Mouse (Mus musculus): Measurements from ENCODE around the gene Hist2h2be. TPM values are rescaled to one million over a fixed set of nuclear protein-coding genes. Genes with fewer than 3 reads are reported as not detected.
"Not testable (repeated sequence)": the region's sequence is repeated elsewhere in the genome, so short reads cannot be mapped to it uniquely, and the experiment has no call there.

The Hist2h2be gene
- polyA plus RNA-seq, 1 experiment from 2014 or later = 5.8 TPM

DNA sequence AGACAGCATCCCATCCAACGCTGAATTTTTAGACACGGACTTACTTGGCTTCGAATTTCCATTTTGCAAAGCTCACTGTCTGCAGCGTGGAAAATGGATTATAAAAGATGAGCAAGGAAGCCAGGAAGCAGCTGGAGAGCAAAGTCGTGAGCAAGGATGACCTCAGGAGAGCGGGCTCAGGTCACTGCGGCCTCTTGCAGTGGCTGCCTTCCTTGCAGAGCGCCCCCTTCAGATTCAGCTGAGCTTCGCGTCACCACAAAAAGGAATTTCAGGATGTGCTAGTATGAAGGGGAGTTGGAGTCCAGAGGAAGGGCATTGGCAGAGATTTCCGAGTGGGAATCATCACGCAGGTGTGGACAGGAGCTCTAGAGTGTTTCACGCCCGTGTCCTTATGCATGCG lies 11.7 kb upstream of the Hist2h2be start:
- no peak overlapping the region for H3K9ac ChIP-seq
- peaks cover 7% of the 10 kb centered on the region; the same call in 1 of the 2 replicates for H3K27me3 ChIP-seq
- no peak overlapping the region for H3K4me3 ChIP-seq
- no peak for ATAC-seq (ENCODE audit: low FRiP score)
- H3K4me2 ChIP-seq (replicated peaks) = no peak overlapping the region
- WGBS = 28% methylated on average over 15 of the region's 15 CpGs
- H3K9me3 ChIP-seq (replicated peaks) = no peaks in the 10 kb centered on the region
- no peak overlapping the region for H3K27ac ChIP-seq
- no peaks in the 10 kb centered on the region for H3K36me3 ChIP-seq
- H3K4me1 ChIP-seq = no peaks in the 10 kb centered on the region

DNA sequence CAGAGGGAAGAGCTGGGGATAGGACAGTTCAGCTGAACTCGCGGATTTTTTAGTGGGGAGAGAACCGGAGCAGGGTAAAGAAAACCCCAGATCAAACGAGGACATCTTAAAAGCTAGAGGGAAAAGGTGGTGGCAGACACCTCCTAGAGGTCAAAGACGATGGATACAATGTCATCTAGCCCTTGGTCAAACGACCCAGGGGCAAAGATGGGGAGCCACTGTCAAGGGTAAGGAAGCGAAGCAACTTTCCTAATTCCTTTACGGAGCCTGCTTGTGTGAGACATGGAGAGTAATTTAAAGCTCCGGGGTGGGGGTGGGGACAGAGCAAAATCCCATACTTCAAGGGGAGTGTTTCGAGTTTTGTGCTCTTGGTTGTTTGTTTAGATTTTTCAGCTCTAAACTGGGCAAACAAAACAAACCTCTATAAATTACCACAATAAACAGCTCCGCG lies 1.7 kb upstream of the Hist2h2be start:
- Histone ChIP-seq H3K36me3 (no peaks in the 10 kb centered on the region), H3K4me1 (peaks cover 22% of the 10 kb centered on the region), H3K9ac (peak overlapping the region; percentile 79), H3K27ac (peak overlapping the region; percentile 98), H3K9me3 (replicated peaks) (no peaks in the 10 kb centered on the region), H3K4me3 (peak overlapping the region; percentile 61), H3K27me3 (no peaks in the 10 kb centered on the region), H3K4me2 (replicated peaks) (peak overlapping the region; percentile 87)
- peak; percentile 62 for ATAC-seq (ENCODE audit: low FRiP score)
- WGBS = under 1% methylated on average over 12 of the region's 12 CpGs

DNA sequence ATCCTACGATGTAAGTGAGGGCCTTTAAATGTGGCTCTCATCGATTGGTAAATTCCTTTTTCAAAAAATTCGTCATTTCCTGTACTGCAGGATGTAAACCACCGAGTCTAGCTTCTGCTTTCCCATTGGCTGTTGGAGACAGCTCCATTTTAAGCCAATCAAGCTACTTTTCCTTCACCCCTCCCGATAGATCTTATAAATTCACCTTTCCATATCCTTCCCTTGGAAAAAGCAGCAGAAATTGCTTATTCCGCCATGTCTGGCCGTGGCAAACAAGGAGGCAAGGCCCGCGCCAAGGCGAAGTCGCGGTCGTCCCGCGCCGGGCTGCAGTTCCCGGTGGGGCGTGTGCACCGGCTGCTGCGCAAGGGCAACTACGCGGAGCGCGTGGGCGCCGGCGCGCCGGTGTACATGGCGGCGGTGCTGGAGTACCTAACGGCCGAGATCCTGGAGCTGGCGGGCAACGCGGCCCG lies 1.2 kb upstream of the Hist2h2be start, which contains the start of the genes Bola1 and Hist2h2ab:
Bola1 (minus strand) TSS at position 49 of the 470 bp plus-strand sequence.
Hist2h2ab (plus strand) TSS at position 205 of the 470 bp plus-strand sequence.
- Histone ChIP-seq H3K4me3 (peak within 1 kb of the TSS; percentile 61), H3K4me2 (replicated peaks) (peak within 1 kb of the TSS; percentile 87)

DNA sequence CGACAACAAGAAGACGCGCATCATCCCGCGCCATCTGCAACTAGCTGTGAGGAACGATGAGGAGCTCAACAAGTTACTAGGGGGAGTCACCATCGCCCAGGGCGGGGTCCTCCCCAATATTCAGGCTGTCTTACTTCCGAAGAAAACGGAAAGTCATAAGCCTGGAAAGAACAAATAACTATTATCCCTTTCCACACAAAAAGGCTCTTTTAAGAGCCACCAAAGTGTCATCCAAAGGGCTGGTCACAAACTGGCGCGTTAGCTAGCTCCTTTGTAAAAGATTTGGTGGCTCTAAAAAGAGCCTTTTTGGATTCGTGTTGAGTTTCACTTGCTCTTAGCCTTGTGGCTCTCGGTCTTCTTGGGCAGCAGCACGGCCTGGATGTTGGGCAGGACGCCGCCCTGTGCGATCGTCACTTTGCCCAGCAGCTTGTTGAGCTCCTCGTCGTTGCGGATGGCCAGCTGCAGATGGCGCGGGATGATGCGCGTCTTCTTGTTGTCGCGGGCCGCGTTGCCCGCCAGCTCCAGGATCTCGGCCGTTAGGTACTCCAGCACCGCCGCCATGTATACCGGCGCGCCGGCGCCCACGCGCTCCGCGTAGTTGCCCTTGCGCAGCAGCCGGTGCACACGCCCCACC lies 671 bp upstream of the Hist2h2be start:
- WGBS = under 1% methylated on average over 42 of the region's 47 CpGs
- Histone ChIP-seq H3K4me3 (peak overlapping the region; percentile 61), H3K4me1 (peaks cover 23% of the 10 kb centered on the region), H3K27ac (peak overlapping the region; percentile 98), H3K4me2 (replicated peaks) (peak overlapping the region; percentile 87), H3K9ac (peak overlapping the region; percentile 79)
- not testable (repeated sequence) for H3K27me3 ChIP-seq; H3K9me3 ChIP-seq (replicated peaks); H3K36me3 ChIP-seq
- peak; percentile 30 for ATAC-seq (ENCODE audit: low FRiP score)

More for the DNA sequence above, 1.2 kb upstream of the Hist2h2be start, which contains the start of the genes Bola1 and Hist2h2ab:
- H3K36me3 ChIP-seq = no peaks in the 10 kb centered on the region
- H3K4me1 ChIP-seq = peaks cover 23% of the 10 kb centered on the region
- peak within 1 kb of the TSS; percentile 98 for H3K27ac ChIP-seq
- WGBS = under 1% methylated on average over 37 of the region's 37 CpGs
- H3K9ac ChIP-seq = peak within 1 kb of the TSS; percentile 79
- peak; percentile 93 for ATAC-seq (ENCODE audit: low FRiP score)
- no peaks in the 10 kb centered on the region for H3K27me3 ChIP-seq
- no peaks in the 10 kb centered on the region for H3K9me3 ChIP-seq (replicated peaks)

DNA sequence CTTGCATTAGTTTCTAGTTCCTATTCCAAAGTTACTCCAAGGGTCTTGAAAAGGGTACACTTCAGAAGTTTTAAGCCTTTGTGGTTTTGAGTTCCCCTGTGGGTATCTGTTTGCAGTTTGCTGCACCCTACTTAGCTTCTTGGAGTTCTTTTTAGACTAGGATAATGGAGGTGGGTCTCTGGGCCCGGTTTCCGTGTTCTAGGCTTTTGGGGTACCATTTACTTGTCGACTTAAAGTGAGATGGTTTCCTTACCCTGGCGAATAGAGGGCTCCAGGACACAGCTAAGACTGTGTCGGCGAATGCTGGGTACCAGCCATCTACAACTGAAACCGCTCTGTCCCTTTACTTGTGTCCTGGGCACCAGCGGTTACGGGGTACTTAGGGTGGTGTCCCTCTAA lies 720 bp downstream of the Hist2h2be start:
- no peak for ATAC-seq (ENCODE audit: low FRiP score)
- peak overlapping the region; percentile 87 for H3K4me2 ChIP-seq (replicated peaks)
- H3K36me3 ChIP-seq = no peaks in the 10 kb centered on the region
- H3K4me1 ChIP-seq = peaks cover 26% of the 10 kb centered on the region
- no peaks in the 10 kb centered on the region for H3K27me3 ChIP-seq
- 18% methylated on average over 9 of the region's 9 CpGs for WGBS
- H3K9ac ChIP-seq = peak overlapping the region; percentile 79
- H3K27ac ChIP-seq = peak overlapping the region; percentile 98
- H3K9me3 ChIP-seq (replicated peaks) = no peaks in the 10 kb centered on the region
- H3K4me3 ChIP-seq = peak overlapping the region; percentile 61

DNA sequence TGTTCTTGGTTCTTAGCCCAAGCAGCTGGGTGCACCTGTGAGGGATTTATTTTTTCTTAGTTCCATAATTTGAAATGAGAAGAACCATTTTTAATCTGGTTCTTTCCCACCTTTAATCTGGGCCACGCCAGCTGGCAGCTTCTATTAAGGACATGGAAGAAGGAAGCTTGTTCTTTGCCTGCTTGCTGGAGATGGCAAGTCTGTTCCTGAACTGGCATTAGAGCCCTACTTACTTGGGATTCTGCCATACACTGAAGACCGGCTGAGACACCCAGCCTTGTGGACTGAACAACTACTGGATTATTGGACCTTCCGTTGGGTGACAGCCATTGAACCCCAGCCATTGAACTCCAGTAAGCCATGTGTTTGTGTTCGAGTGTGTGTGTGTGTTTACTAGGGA lies 1.9 kb downstream of the Hist2h2be start:
- Histone ChIP-seq H3K4me3 (no peak overlapping the region), H3K4me2 (replicated peaks) (no peak overlapping the region; the same call in 1 of the 2 replicates), H3K4me1 (peaks cover 32% of the 10 kb centered on the region), H3K36me3 (no peaks in the 10 kb centered on the region), H3K9me3 (replicated peaks) (no peaks in the 10 kb centered on the region), H3K27me3 (no peaks in the 10 kb centered on the region), H3K27ac (no peak overlapping the region), H3K9ac (no peak overlapping the region)
- WGBS = 90% methylated on average over 4 of the region's 4 CpGs
- no peak for ATAC-seq (ENCODE audit: low FRiP score)

DNA sequence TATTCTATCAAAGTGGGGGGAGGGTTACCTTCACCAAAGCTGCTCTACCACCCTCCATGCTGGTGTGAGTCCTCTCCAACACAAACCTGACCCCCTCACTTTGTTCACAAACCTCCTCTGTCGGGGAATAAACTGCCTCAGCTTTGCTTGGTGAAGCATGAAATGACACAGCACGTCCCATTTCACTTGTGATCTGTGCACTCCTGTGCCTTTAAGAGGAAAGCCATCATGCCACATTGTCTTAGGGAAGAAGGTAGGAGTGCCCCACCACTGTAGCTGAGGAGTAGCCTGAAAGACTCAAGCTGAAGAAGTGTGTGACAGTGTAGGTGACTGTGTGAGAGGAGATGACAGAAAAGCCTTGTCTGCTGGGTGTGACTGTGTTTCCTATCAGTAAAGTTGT lies 4.5 kb downstream of the Hist2h2be start:
- no peaks in the 10 kb centered on the region for H3K27me3 ChIP-seq
- no peaks in the 10 kb centered on the region for H3K36me3 ChIP-seq
- H3K9ac ChIP-seq = no peak overlapping the region
- no peak for ATAC-seq (ENCODE audit: low FRiP score)
- H3K4me2 ChIP-seq (replicated peaks) = no peak overlapping the region
- no peak overlapping the region for H3K27ac ChIP-seq
- H3K9me3 ChIP-seq (replicated peaks) = no peaks in the 10 kb centered on the region
- H3K4me1 ChIP-seq = peaks cover 27% of the 10 kb centered on the region
- H3K4me3 ChIP-seq = no peak overlapping the region
- 27% methylated on average over 2 of the region's 2 CpGs for WGBS

DNA sequence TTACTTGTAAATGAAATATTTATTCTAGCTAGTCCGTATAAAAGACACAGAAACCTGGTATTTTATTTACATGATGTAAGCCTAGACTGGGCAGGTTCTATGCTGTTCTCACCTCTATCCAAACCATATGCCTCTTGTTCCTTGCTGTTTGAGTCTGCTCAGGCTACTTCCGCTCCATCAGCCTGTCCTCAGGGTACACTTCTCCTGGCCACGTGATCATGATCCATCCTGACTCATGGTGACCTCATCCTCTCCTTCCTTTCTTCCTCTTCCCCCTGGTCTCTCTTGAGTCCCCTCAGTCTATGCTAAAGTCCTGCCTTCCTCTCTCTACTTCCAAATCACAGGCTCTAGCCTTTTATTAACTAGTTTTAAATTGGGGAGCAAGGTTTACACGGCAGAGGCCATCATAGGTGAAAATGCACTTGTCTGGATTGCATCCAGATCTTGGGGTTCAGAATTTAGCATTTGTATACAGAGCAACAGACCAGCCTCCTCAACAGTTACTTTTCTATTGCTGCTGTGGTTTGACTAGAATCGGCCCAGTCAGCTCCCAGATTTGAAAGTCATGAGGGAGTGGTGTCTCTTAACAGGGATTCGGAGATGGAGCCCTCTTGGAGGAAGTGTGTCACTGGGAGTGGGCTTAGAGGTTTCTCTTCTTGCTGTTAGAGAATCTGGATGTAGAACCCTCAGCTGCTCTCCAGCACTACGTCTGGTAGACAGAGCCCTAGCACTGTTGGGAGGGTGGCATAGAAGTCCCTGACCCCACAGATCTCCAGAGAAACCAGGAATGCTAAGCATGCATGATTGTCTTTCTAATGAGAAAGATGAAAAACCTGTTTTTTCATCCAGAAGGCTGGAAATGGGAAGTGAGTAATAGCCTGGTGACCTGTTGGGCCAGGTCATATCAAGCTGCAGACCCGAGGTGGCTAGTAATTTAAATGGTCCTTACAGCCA lies 6.1 kb downstream of the Hist2h2be start:
- 73% methylated on average over 8 of the region's 8 CpGs for WGBS
- no peak overlapping the region for H3K27ac ChIP-seq
- no peaks in the 10 kb centered on the region for H3K27me3 ChIP-seq
- no peak overlapping the region for H3K4me2 ChIP-seq (replicated peaks)
- H3K4me3 ChIP-seq = no peak overlapping the region
- H3K4me1 ChIP-seq = peaks cover 17% of the 10 kb centered on the region
- no peaks in the 10 kb centered on the region for H3K9me3 ChIP-seq (replicated peaks)
- ATAC-seq (ENCODE audit: low FRiP score) = no peak
- no peaks in the 10 kb centered on the region for H3K36me3 ChIP-seq
- no peak overlapping the region for H3K9ac ChIP-seq

DNA sequence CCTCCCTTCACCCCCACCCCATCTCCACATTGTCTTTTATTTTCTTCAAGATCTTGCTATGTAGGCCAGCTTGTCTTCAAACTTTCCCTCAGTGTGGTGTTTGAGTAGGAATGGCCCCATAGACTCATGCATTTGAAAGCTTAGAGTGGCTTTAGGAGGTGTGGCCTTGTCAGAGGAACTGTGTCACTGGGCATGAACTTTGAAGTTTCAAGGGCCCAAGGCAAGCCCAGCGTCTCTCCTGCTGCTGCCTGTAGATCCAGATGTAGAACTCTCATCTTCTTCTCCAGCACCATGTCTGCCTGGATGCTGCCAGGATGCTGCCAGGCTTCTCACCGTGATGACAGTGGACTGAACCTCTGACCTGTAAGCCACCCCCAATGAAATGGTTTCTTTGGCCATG lies 7.9 kb downstream of the Hist2h2be start:
- Histone ChIP-seq H3K27me3 (no peaks in the 10 kb centered on the region), H3K4me2 (replicated peaks) (no peak overlapping the region), H3K4me3 (no peak overlapping the region), H3K4me1 (0 out of 2 replicates have a peak, but pooled peaks cover 11% of the 10 kb centered on the region), H3K9ac (no peak overlapping the region), H3K27ac (no peak overlapping the region), H3K9me3 (replicated peaks) (no peaks in the 10 kb centered on the region), H3K36me3 (no peaks in the 10 kb centered on the region)
- WGBS = 62% methylated on average over 2 of the region's 2 CpGs
- ATAC-seq (ENCODE audit: low FRiP score) = no peak

DNA sequence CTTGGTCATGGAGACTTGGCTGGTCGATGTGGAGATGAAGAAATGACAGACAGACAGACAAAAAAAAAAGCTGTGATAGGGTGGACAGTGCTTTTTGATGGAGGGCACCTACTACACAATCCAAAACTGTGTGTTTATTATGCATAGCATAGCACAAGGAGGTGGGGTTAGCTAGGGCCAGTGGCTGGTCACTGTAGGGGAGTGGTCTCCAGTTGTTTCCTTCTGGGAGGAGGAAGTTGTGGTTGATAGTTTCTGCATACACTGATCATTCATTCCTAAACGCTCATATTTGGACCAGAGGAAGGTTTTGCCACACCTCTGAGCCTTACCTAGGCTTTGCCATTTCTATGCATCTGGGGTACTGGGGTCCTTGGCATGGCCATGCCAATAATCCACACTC lies 9.5 kb downstream of the Hist2h2be start:
- 82% methylated on average over 2 of the region's 2 CpGs for WGBS
- H3K4me2 ChIP-seq (replicated peaks) = no peak overlapping the region
- ATAC-seq (ENCODE audit: low FRiP score) = no peak
- H3K4me3 ChIP-seq = no peak overlapping the region
- no peak overlapping the region for H3K9ac ChIP-seq
- no peaks in the 10 kb centered on the region for H3K27me3 ChIP-seq
- H3K4me1 ChIP-seq = 0 out of 2 replicates have a peak, but pooled peaks cover 9% of the 10 kb centered on the region
- no peak overlapping the region for H3K27ac ChIP-seq
- no peaks in the 10 kb centered on the region for H3K36me3 ChIP-seq
- no peaks in the 10 kb centered on the region for H3K9me3 ChIP-seq (replicated peaks)

DNA sequence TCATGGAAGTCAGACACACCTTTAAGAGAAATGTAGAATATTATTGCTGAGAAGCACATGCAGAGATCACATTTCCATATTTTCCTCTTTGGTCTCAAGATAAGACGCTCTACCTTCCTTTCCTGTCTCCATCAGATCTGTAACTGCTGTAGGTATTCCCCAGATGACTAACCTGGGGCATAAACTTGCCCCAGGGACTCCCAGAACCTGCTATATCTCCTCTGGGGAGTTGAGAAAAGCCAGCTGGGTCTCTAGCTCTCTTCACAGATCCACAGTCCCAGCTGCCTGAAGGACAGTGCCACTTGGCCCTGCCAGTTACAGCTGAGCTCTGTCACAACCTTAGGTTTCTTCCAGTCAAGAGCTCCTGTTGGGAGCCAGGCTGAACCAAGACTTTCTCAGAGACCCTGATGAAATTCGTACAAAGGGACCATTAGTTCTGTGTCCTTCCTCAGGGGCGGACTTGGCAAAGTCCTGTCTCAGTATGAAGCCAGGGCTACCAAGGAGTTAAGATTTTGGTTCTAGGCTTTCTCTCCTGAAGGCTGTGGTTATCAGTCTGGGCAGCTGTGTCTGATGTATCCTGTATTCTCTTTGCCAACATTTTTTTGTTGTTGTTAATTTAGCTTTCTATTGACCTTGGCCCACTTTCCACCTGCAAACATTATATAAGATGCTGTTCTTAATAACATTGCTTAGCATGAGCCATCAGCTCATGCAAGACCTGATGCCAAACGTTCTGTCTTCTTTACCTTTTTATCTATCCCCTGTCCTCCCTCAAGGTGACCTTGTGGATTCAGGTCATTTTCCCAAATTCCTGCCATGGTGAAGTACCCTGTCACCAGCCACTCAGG lies 10.2 kb downstream of the Hist2h2be start:
- H3K4me2 ChIP-seq (replicated peaks) = no peak overlapping the region
- no peaks in the 10 kb centered on the region for H3K36me3 ChIP-seq
- no peak for ATAC-seq (ENCODE audit: low FRiP score)

More for the DNA sequence above, 10.2 kb downstream of the Hist2h2be start:
- H3K9me3 ChIP-seq (replicated peaks) = no peaks in the 10 kb centered on the region
- H3K9ac ChIP-seq = no peak overlapping the region
- H3K27ac ChIP-seq = no peak overlapping the region
- 0 out of 2 replicates have a peak, but pooled peaks cover 7% of the 10 kb centered on the region for H3K4me1 ChIP-seq
- H3K4me3 ChIP-seq = no peak overlapping the region
- no peaks in the 10 kb centered on the region for H3K27me3 ChIP-seq
- WGBS = 73% methylated on average over 4 of the region's 4 CpGs
